Mouse (Mus musculus) midbrain, embryonic 14.5 days (tissue): ENCODE results near the gene Ankrd10. TPM values are rescaled to one million over a fixed set of nuclear protein-coding genes. Genes with fewer than 3 reads are reported as not detected.
"Not testable (repeated sequence)": the region's sequence is repeated elsewhere in the genome, so short reads cannot be mapped to it uniquely, and the experiment has no call there.

Source experiments
- ATAC-seq: fragments of 200-750 bp; cut with Nextera tagmentation; 2 replicates; pipeline ENCODE4 v1.8.0; 2017; ENCODE audit warnings: moderate number of reproducible peaks, moderate library complexity; ENCODE audit not compliant: low FRiP score, low TSS enrichment
- DNase-seq: peaks from one replicate; pipeline ENCODE4 v3.0.0-alpha.2; 2015
- H3K27ac ChIP-seq: fragments of 300-500 bp; sonication (generic); replicated peaks from 2 replicates; pipeline ENCODE4 v1.5.1; 2014; ENCODE audit warnings: mild to moderate bottlenecking, low read depth, low read length, moderate library complexity
- H3K27me3 ChIP-seq: fragments of 300-500 bp; sonication (generic); 2 replicates; pipeline ENCODE4 v1.6.1; 2014; ENCODE audit warnings: low read length, control low read depth, mixed read lengths; ENCODE audit not compliant: control insufficient read depth, insufficient read depth
- H3K36me3 ChIP-seq: fragments of 300-500 bp; sonication (generic); 2 replicates; pipeline ENCODE4 v1.6.1; 2014; ENCODE audit warnings: low read length, control low read depth; ENCODE audit not compliant: control insufficient read depth, insufficient read depth
- H3K4me1 ChIP-seq: fragments of 300-500 bp; sonication (generic); 2 replicates; pipeline ENCODE4 v1.6.1; 2014; ENCODE audit warnings: mild to moderate bottlenecking, antibody characterized with exemption, low read length, control low read depth; ENCODE audit not compliant: control insufficient read depth, insufficient read depth
- H3K4me2 ChIP-seq: fragments of 300-500 bp; sonication (generic); 2 replicates; pipeline ENCODE4 v1.6.1; 2014; ENCODE audit warnings: mild to moderate bottlenecking, low read length, moderate library complexity
- H3K4me3 ChIP-seq: fragments of 300-500 bp; sonication (generic); replicated peaks from 2 replicates; pipeline ENCODE4 v1.5.1; 2014; ENCODE audit warnings: low read depth, low read length
- H3K9ac ChIP-seq: fragments of 300-500 bp; sonication (generic); replicated peaks from 2 replicates; pipeline ENCODE4 v1.6.1; 2014; ENCODE audit warnings: mild to moderate bottlenecking, low read length, moderate library complexity
- H3K9me3 ChIP-seq: fragments of 300-500 bp; sonication (generic); 2 replicates; pipeline ENCODE4 v1.6.1; 2016; ENCODE audit warnings: low read length, control low read depth, mixed read lengths; ENCODE audit not compliant: control insufficient read depth
- WGBS: fragments of 180-500 bp; shearing (Covaris S2); extraction: QIAGEN DNeasy Blood & Tissue Kit; methylation state at CpG from one replicate; pipeline ENCODE4 v1.1.7; 2014; 5-methylcytosine and 5-hydroxymethylcytosine counted together
- polyA plus RNA-seq: library from polyadenylated mRNA; unstranded; fragments of >200 nt; fragmentation: Nextera tagmentation; extraction: Ambion mirVana; gene quantifications from 2 replicates; pipeline ENCODE4 v1.2.1, GENCODE M21; 2014

Ankrd10 gene
- 94.4 and 99.8 TPM in 2 replicates for polyA plus RNA-seq

GRCm38 (mm10) chr8:11635611-11636081 lies at the start of gene Ankrd10:
Gene Ankrd10 (minus strand): TSS chr8:11635757.
- Histone ChIP-seq H3K4me1 (peaks cover 23% of the 10 kb centered on the region), H3K36me3 (peaks cover 14% of the 10 kb centered on the region), H3K27me3 (no peaks in the 10 kb centered on the region), H3K9me3 (no peaks in the 10 kb centered on the region), H3K4me3 (peak within 1 kb of the TSS; percentile 95), H3K4me2 (peak within 1 kb of the TSS; percentile 64), H3K9ac (peak within 1 kb of the TSS; percentile 93), H3K27ac (peak within 1 kb of the TSS; percentile 98)
- ATAC-seq (peak; percentile 94), DNase-seq (peak; percentile 97)
- WGBS: under 1% methylated on average over 40 of the region's 40 CpGs

DNA sequence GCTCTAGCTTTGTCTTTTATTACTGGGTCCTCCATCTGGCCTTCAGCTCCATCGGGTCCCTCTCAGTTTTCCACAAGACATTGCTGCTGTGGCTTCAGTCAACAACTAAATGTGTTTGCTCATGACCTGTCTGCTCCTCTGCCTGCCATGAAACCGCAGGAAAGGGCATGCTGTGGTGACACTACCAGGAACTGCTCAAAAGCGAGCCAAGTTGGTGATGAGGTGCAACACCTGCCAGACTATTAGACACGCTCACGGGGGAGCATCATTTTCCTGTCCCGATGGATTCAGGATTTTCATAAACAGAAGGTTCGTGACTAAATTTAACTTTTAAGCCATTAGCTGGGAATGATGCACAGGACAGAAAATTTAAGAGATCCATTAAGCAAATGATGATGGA lies 49.0 kb upstream of the Ankrd10 start:
- H3K27ac ChIP-seq: no peak overlapping the region
- no peak for DNase-seq
- no peak overlapping the region for H3K4me3 ChIP-seq
- no peaks in the 10 kb centered on the region for H3K36me3 ChIP-seq
- no peak for ATAC-seq
- WGBS: 90% methylated on average over 7 of the region's 7 CpGs
- H3K9me3 ChIP-seq: no peaks in the 10 kb centered on the region
- no peak overlapping the region for H3K9ac ChIP-seq
- no peaks in the 10 kb centered on the region for H3K27me3 ChIP-seq
- no peaks in the 10 kb centered on the region for H3K4me1 ChIP-seq
- no peak overlapping the region for H3K4me2 ChIP-seq

DNA sequence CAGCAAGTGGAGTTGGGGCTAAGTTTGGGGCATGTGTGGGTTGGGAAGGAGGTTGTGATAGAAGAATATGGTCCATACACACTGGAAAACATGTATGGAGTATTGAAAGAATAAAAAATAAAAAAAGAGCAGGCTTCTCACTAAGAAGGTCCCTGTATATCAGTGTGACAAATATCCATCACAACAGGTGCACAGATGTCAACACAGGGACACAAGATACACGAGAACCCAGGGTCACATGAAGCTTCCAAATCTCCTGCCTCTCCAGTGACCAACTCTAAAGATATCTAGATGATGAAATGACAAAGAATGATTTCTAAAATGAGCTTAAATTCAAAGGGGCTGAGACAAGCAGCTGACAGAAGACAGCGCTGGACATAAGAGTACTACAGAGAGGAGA lies 32.8 kb upstream of the Ankrd10 start:
- DNase-seq (no peak), ATAC-seq (no peak)
- H3K4me1 ChIP-seq: no peaks in the 10 kb centered on the region
- no peak overlapping the region for H3K27ac ChIP-seq
- no peaks in the 10 kb centered on the region for H3K36me3 ChIP-seq
- no peaks in the 10 kb centered on the region for H3K27me3 ChIP-seq
- WGBS: 73% methylated on average over 2 of the region's 2 CpGs
- H3K9me3 ChIP-seq: no peaks in the 10 kb centered on the region
- no peak overlapping the region for H3K4me3 ChIP-seq
- H3K4me2 ChIP-seq: no peak overlapping the region
- H3K9ac ChIP-seq: no peak overlapping the region

- H3K9ac ChIP-seq, H3K36me3 ChIP-seq, H3K4me3 ChIP-seq, H3K4me1 ChIP-seq, ATAC-seq, H3K4me2 ChIP-seq, H3K9me3 ChIP-seq, H3K27me3 ChIP-seq, H3K27ac ChIP-seq: not testable (repeated sequence)
- 77% methylated on average over 20 of the region's 20 CpGs for WGBS
- DNase-seq: peak; percentile 10
Measured at GRCm38 (mm10) chr8:11666023-11666716, 30.6 kb upstream of the Ankrd10 start.

- Histone ChIP-seq H3K36me3 (no peaks in the 10 kb centered on the region), H3K9me3 (no peaks in the 10 kb centered on the region), H3K27me3 (no peaks in the 10 kb centered on the region), H3K4me3 (no peak overlapping the region), H3K27ac (no peak overlapping the region), H3K9ac (no peak overlapping the region), H3K4me2 (no peak overlapping the region), H3K4me1 (no peaks in the 10 kb centered on the region)
- 80% methylated on average over 3 of the region's 3 CpGs for WGBS
- DNase-seq: no peak
- ATAC-seq: no peak
Measured at GRCm38 (mm10) chr8:11661969-11662368, 26.4 kb upstream of the Ankrd10 start.

GRCm38 (mm10) chr8:11650021-11650420 lies 14.5 kb upstream of the Ankrd10 start:
- Histone ChIP-seq H3K27me3 (no peaks in the 10 kb centered on the region), H3K27ac (no peak overlapping the region), H3K9ac (no peak overlapping the region), H3K4me1 (no peaks in the 10 kb centered on the region), H3K9me3 (no peaks in the 10 kb centered on the region), H3K4me3 (no peak overlapping the region), H3K36me3 (no peaks in the 10 kb centered on the region), H3K4me2 (no peak overlapping the region)
- WGBS: 89% methylated on average over 5 of the region's 5 CpGs
- no peak for DNase-seq
- no peak for ATAC-seq

DNA sequence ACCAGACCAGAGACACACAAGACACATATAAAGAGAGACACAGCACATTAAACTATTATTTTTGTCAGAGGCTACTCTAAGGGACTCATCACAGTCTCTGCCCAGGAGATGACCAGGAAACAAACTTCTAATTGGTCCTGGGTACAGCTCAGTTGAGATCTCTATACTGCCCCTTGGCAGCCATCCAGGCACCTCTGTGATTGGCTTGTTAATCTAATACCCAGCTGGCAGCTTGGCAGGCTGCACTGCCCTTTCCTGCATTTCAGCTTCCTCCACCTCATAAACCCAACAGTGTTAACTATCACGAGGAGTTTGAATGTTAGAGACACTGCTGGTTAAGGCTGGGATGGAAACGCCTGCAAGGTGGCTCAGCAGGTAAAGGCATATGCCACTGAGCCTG lies 7.6 kb upstream of the Ankrd10 start:
- Histone ChIP-seq H3K9me3 (no peaks in the 10 kb centered on the region), H3K4me2 (no peak overlapping the region), H3K4me1 (no peaks in the 10 kb centered on the region), H3K27me3 (no peaks in the 10 kb centered on the region), H3K27ac (no peak overlapping the region), H3K9ac (no peak overlapping the region), H3K36me3 (no peaks in the 10 kb centered on the region), H3K4me3 (no peak overlapping the region)
- WGBS: 80% methylated on average over 2 of the region's 2 CpGs
- DNase-seq (peak; percentile 34), ATAC-seq (no peak)

GRCm38 (mm10) chr8:11640606-11641005 lies 5.0 kb upstream of the Ankrd10 start:
- Histone ChIP-seq H3K27me3 (no peaks in the 10 kb centered on the region), H3K4me2 (no peak overlapping the region), H3K4me3 (no peak overlapping the region), H3K9me3 (no peaks in the 10 kb centered on the region), H3K27ac (no peak overlapping the region), H3K9ac (no peak overlapping the region), H3K36me3 (no peaks in the 10 kb centered on the region), H3K4me1 (peaks cover 5% of the 10 kb centered on the region; the same call in 1 of the 2 replicates)
- DNase-seq (no peak), ATAC-seq (no peak)
- WGBS: 69% methylated on average over 2 of the region's 2 CpGs

GRCm38 (mm10) chr8:11637531-11637930 lies 2.0 kb upstream of the Ankrd10 start:
- H3K9ac ChIP-seq: no peak overlapping the region
- no peak overlapping the region for H3K4me2 ChIP-seq
- no peak for ATAC-seq
- 94% methylated on average over 7 of the region's 7 CpGs for WGBS
- no peaks in the 10 kb centered on the region for H3K27me3 ChIP-seq
- no peak overlapping the region for H3K4me3 ChIP-seq
- no peaks in the 10 kb centered on the region for H3K9me3 ChIP-seq
- no peaks in the 10 kb centered on the region for H3K36me3 ChIP-seq
- DNase-seq: no peak
- peaks cover 23% of the 10 kb centered on the region for H3K4me1 ChIP-seq
- no peak overlapping the region for H3K27ac ChIP-seq
